Mouse (Mus musculus) B cell, adult (primary cell): ENCODE data around the gene Ube3c. TPM values are rescaled to one million over a fixed set of nuclear protein-coding genes. Genes with fewer than 3 reads are reported as not detected.

ENCODE experiments used
- total RNA-seq: library from RNA; stranded (reverse); gene quantifications from 4 replicates; pipeline ENCODE4 v1.2.4, GENCODE M21; 2023; ENCODE audit not compliant: inconsistent age

Ube3c gene
- total RNA-seq, result 37.8 to 44.3 TPM (median 39.7 TPM) in 4 replicates

DNA sequence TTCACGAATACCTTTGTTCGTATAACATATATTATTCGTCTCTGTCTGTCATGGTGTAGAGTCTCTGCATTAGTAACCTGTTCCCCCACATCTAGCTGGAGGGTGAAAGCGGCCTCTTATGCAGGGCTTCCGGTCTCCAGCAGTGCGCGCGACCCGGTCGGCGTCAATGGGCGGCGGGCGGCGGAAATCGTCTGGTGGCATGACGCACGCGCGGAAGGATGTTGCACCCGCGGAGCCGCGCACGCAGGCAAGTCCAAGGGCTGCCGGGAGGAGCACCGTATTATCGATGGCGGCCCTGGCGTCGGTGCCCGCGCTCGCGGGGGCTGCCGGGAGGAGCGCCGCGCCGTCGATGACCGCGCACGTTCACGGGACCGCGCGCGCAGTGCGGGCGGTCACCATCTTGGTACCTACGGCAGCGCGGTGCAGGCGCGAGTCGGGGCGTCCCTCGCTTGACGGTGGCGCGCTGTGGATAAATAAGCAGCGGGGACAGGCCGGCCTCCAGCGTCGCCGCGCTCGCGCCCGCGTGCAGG, at the start of gene Ube3c:
Gene Ube3c, plus strand, starts transcription at position 395 of the 530 bp plus-strand sequence.

Other genes with a start within 250 kb of the Ube3c start
- gene Lmbr1, start 190.9 kb upstream of the Ube3c start, total RNA-seq, result 0.87 to 2.7 TPM (median 1.1 TPM) in 4 replicates
- 26.3 to 31.7 TPM (median 29.3 TPM) in 4 replicates for gene Nom1, start 134.6 kb upstream of the Ube3c start, total RNA-seq
- not detected in 4 replicates for gene Mnx1, start 90.8 kb upstream of the Ube3c start, total RNA-seq
- 286 to 311 TPM (median 294 TPM) in 4 replicates for gene Dnajb6, start 166.4 kb downstream of the Ube3c start, total RNA-seq
- 6.4 to 15.7 TPM (median 9.9 TPM) in 4 replicates for gene Gm5129, start 166.7 kb downstream of the Ube3c start, total RNA-seq